Mouse (Mus musculus) embryonic facial prominence, embryonic 14.5 days (tissue): ENCODE measurements around the gene Rps6ka3. TPM values are rescaled to one million over a fixed set of nuclear protein-coding genes. Genes with fewer than 3 reads are reported as not detected.

ENCODE experiments used
- ATAC-seq: fragments of 200-750 bp; cut with Nextera tagmentation; 2 replicates; pipeline ENCODE4 v1.8.0; 2017; ENCODE audit warnings: low read depth, moderate number of reproducible peaks, moderate TSS enrichment
- DNase-seq: peaks from one replicate; pipeline ENCODE4 v3.0.0-alpha.2; 2015; ENCODE audit warnings: low spot score
- H3K27ac ChIP-seq: fragments of 300-500 bp; sonication (generic); replicated peaks from 2 replicates; pipeline ENCODE4 v1.5.1; 2014; ENCODE audit warnings: low read depth, mild to moderate bottlenecking, low read length, moderate library complexity
- H3K27me3 ChIP-seq: fragments of 300-500 bp; sonication (generic); replicated peaks from 2 replicates; pipeline ENCODE4 v1.6.1; 2014; ENCODE audit warnings: low read length; ENCODE audit not compliant: control insufficient read depth, insufficient read depth
- H3K36me3 ChIP-seq: fragments of 300-500 bp; sonication (generic); 2 replicates; pipeline ENCODE4 v1.6.1; 2014; ENCODE audit warnings: low read length, mixed read lengths; ENCODE audit not compliant: control insufficient read depth, insufficient read depth
- H3K4me1 ChIP-seq: fragments of 300-500 bp; sonication (generic); 2 replicates; pipeline ENCODE4 v1.6.1; 2014; ENCODE audit warnings: antibody characterized with exemption, low read length; ENCODE audit not compliant: control insufficient read depth, insufficient read depth
- H3K4me2 ChIP-seq: fragments of 300-500 bp; sonication (generic); 2 replicates; pipeline ENCODE4 v1.6.1; 2014; ENCODE audit warnings: low read depth, mild to moderate bottlenecking, low read length, moderate library complexity, mixed read lengths
- H3K4me3 ChIP-seq: fragments of 300-500 bp; sonication (generic); 2 replicates; pipeline ENCODE4 v1.5.1; 2014; ENCODE audit warnings: low read depth, mild to moderate bottlenecking, low read length
- H3K9ac ChIP-seq: fragments of 300-500 bp; sonication (generic); 2 replicates; pipeline ENCODE4 v1.6.1; 2014; ENCODE audit warnings: low read depth, mild to moderate bottlenecking, low read length, moderate library complexity, mixed read lengths
- H3K9me3 ChIP-seq: fragments of 300-500 bp; sonication (generic); 2 replicates; pipeline ENCODE4 v1.6.1; 2016; ENCODE audit warnings: low read length; ENCODE audit not compliant: control insufficient read depth
- WGBS: fragments of 180-500 bp; shearing (Covaris S2); extraction: QIAGEN DNeasy Blood & Tissue Kit; methylation state at CpG from one replicate; pipeline ENCODE4 v1.1.7; 2014; 5-methylcytosine and 5-hydroxymethylcytosine counted together
- polyA plus RNA-seq: library from polyadenylated mRNA; unstranded; fragments of >200 nt; fragmentation: Nextera tagmentation; extraction: Ambion mirVana; gene quantifications from 2 replicates; pipeline ENCODE4 v1.2.1, GENCODE M21; 2014

Gene Rps6ka3
- polyA plus RNA-seq, result 9.2 and 11.1 TPM in 2 replicates

DNA sequence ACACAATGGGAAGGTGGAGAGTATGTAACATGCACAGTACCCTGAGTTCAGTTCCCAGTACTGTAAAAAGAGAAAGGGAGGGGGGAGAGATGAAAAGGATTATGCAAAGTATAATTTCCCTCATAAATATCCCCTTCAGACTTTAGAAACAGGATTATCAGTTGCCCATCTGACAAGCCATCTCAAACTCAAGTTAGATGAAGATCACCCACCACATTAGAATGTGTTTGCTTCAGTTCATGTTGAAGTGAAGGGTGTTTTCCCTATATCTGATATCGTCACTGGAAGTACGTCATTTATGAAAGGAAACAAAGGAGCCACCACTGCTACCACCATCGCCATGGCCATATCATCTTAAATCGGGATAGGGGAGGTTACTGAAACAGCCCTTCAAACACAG is at the start of gene Rps6ka3:
Rps6ka3 (plus strand) TSS at position 301 of the 400 bp plus-strand sequence.
- no peak within 1 kb of the TSS for H3K9ac ChIP-seq
- ATAC-seq, result no peak
- no peaks in the 10 kb centered on the region for H3K9me3 ChIP-seq
- H3K4me3 ChIP-seq, result no peak within 1 kb of the TSS
- WGBS, result 88% methylated on average over 4 of the region's 4 CpGs
- no peaks in the 10 kb centered on the region for H3K4me1 ChIP-seq
- no peak within 1 kb of the TSS for H3K27ac ChIP-seq
- no peak for DNase-seq
- H3K36me3 ChIP-seq, result no peaks in the 10 kb centered on the region
- H3K4me2 ChIP-seq, result no peak within 1 kb of the TSS
- 0 out of 2 replicates have a peak, but pooled peaks cover 3% of the 10 kb centered on the region for H3K27me3 ChIP-seq

- H3K9me3 ChIP-seq, result no peaks in the 10 kb centered on the region
- ATAC-seq, result no peak
These were observed 40.9 kb upstream of the Rps6ka3 start for GRCm38 (mm10) chrX:159169200-159169599.

GRCm38 (mm10) chrX:159171579-159171978 is 38.5 kb upstream of the Rps6ka3 start:
- no peak overlapping the region for H3K4me3 ChIP-seq
- H3K27me3 ChIP-seq, result no peaks in the 10 kb centered on the region; the same call in 1 of the 2 replicates
- no peak for ATAC-seq
- H3K4me2 ChIP-seq, result no peak overlapping the region
- H3K9me3 ChIP-seq, result no peaks in the 10 kb centered on the region
- no peaks in the 10 kb centered on the region for H3K36me3 ChIP-seq
- no peaks in the 10 kb centered on the region for H3K4me1 ChIP-seq
- no peak overlapping the region for H3K9ac ChIP-seq
- H3K27ac ChIP-seq, result no peak overlapping the region
- 56% methylated on average over 2 of the region's 2 CpGs for WGBS
- no peak for DNase-seq

More at GRCm38 (mm10) chrX:159169200-159169599, 40.9 kb upstream of the Rps6ka3 start:
- Histone ChIP-seq H3K27me3 (no peaks in the 10 kb centered on the region; the same call in 1 of the 2 replicates), H3K4me3 (no peak overlapping the region), H3K36me3 (no peaks in the 10 kb centered on the region), H3K4me2 (no peak overlapping the region), H3K27ac (no peak overlapping the region), H3K4me1 (no peaks in the 10 kb centered on the region), H3K9ac (no peak overlapping the region)
- no peak for DNase-seq
- 82% methylated on average over 2 of the region's 2 CpGs for WGBS

DNA sequence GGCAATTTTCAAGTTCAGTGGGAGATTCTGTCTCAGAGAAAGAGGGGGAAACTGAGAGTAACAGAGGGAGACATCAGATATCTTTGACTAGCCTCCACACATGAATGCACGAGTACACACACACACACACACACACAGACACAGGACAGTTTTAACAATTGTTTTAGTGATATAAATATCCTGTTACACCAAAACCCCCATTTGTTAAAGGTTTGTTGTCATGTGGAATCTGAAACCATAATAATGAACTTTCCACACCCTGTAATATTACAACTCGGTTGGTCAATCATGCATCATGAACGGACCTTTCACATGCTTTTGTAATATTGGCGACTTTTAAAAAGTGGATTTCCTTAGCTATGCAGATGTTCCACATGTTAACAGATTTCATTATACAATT is 18.5 kb upstream of the Rps6ka3 start:
- WGBS, result 81% methylated on average over 4 of the region's 4 CpGs
- Histone ChIP-seq H3K4me1 (no peaks in the 10 kb centered on the region), H3K4me3 (no peak overlapping the region), H3K9ac (no peak overlapping the region), H3K9me3 (no peaks in the 10 kb centered on the region), H3K27me3 (peaks cover 6% of the 10 kb centered on the region; the same call in 1 of the 2 replicates), H3K27ac (no peak overlapping the region), H3K36me3 (no peaks in the 10 kb centered on the region), H3K4me2 (no peak overlapping the region)
- DNase-seq, result no peak
- ATAC-seq, result no peak

GRCm38 (mm10) chrX:159199495-159199894 is 10.6 kb upstream of the Rps6ka3 start:
- Histone ChIP-seq H3K27ac (no peak overlapping the region), H3K36me3 (no peaks in the 10 kb centered on the region), H3K27me3 (no peaks in the 10 kb centered on the region; the same call in 1 of the 2 replicates), H3K9me3 (no peaks in the 10 kb centered on the region), H3K4me3 (no peak overlapping the region), H3K4me1 (no peaks in the 10 kb centered on the region), H3K9ac (no peak overlapping the region), H3K4me2 (no peak overlapping the region)
- no peak for DNase-seq
- no peak for ATAC-seq

DNA sequence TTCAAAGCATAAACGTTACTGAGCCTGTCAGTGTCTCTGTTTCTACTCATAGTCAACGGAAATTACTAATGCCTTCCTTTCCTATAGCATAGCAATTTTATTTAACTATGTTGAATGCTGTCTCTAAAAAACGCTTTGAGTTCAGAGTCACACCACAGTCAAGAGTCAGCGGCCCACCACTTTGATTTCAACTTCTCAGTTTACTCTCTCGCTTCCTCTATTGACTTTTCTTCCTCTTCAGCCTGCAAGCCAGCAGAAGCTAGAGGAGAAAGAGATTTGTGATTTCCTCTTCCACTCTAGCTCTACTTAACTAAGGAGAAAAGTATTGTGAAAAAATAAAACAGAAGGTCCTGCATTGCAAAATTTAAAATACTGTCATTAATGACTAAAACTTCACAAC is 10.0 kb upstream of the Rps6ka3 start:
- ATAC-seq, result no peak
- Histone ChIP-seq H3K27me3 (no peaks in the 10 kb centered on the region; the same call in 1 of the 2 replicates), H3K27ac (no peak overlapping the region), H3K4me1 (no peaks in the 10 kb centered on the region), H3K36me3 (no peaks in the 10 kb centered on the region), H3K4me3 (no peak overlapping the region), H3K9me3 (no peaks in the 10 kb centered on the region), H3K9ac (no peak overlapping the region), H3K4me2 (no peak overlapping the region)
- no peak for DNase-seq
- 64% methylated on average over 5 of the region's 5 CpGs for WGBS

DNA sequence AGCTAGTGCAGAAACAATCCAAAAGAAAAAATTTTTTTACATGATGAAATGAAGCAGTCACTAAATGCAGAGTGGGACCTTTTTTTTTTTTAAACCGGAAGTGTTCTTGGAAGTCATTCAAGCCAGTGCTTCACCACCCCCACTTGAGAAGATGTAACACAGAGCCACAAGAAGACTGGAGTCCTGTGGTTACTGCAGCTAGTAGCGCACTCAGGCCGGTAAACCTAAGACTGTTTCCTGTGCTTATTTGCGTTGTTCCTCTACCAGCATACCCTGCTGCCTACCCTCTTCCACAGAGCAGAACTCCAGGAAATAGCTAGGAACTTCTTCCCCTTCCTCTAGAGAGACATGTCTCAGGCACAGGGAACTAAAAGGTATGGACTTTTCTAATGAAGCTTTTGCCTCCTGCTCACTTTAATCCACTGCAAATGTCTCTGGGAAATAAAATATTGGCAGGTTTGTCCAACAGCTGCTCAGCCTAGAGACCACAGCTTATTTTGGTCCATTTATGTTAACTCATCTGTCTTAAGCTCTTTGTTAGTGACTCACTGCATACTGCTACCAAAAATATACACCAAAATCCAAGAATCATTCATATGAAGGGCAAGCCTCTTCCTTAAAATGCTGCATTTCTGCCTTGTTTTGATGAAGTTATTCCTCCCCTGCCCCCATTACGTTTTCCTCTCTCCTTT is 931 bp downstream of the Rps6ka3 start:
- H3K4me3 ChIP-seq, result no peak overlapping the region
- no peak overlapping the region for H3K9ac ChIP-seq
- no peaks in the 10 kb centered on the region for H3K9me3 ChIP-seq
- DNase-seq (no peak), ATAC-seq (no peak)
- WGBS, result 65% methylated on average over 5 of the region's 5 CpGs
- H3K4me2 ChIP-seq, result no peak overlapping the region
- 0 out of 2 replicates have a peak, but pooled peaks cover 3% of the 10 kb centered on the region for H3K27me3 ChIP-seq
- H3K27ac ChIP-seq, result no peak overlapping the region
- no peaks in the 10 kb centered on the region for H3K36me3 ChIP-seq
- no peaks in the 10 kb centered on the region for H3K4me1 ChIP-seq

- H3K4me1 ChIP-seq, result no peaks in the 10 kb centered on the region
- no peak overlapping the region for H3K27ac ChIP-seq
- no peak overlapping the region for H3K9ac ChIP-seq
- H3K4me3 ChIP-seq, result no peak overlapping the region
- H3K27me3 ChIP-seq, result peaks cover 3% of the 10 kb centered on the region; the same call in 1 of the 2 replicates
- 33% methylated on average over 3 of the region's 3 CpGs for WGBS
- ATAC-seq (no peak), DNase-seq (no peak)
- no peaks in the 10 kb centered on the region for H3K9me3 ChIP-seq
- no peaks in the 10 kb centered on the region for H3K36me3 ChIP-seq
- no peak overlapping the region for H3K4me2 ChIP-seq
These were observed 5.1 kb downstream of the Rps6ka3 start for GRCm38 (mm10) chrX:159215253-159215652.

DNA sequence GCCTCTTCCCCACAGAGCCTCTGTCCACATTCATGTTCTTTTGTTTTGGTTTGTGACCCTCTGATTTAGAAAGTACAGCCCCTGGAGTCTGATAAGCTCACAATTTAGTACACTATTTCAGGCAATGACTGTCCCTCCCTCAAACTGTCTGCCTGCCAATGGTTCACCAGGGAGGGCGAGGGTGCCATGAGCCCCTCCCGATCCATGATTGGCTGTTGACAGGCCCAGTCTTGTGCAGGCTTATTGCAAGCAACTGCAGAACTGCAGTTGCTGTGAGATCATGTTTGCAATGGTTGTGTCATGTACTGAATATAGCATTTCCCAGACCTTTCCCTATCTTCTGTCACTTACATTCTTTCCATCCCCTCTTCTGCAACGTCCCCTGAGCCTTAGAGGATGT is 12.4 kb downstream of the Rps6ka3 start:
- Histone ChIP-seq H3K27ac (no peak overlapping the region), H3K4me3 (no peak overlapping the region), H3K27me3 (no peaks in the 10 kb centered on the region; the same call in 1 of the 2 replicates), H3K9ac (no peak overlapping the region), H3K4me1 (no peaks in the 10 kb centered on the region), H3K9me3 (no peaks in the 10 kb centered on the region), H3K36me3 (no peaks in the 10 kb centered on the region), H3K4me2 (no peak overlapping the region)
- ATAC-seq, result no peak
- DNase-seq, result peak; percentile 17
- 67% methylated on average over 3 of the region's 3 CpGs for WGBS
